Mouse (Mus musculus): Measurements from ENCODE around the gene Ift172. TPM values are rescaled to one million over a fixed set of nuclear protein-coding genes. Genes with fewer than 3 reads are reported as not detected.
"Not testable (repeated sequence)": the region's sequence is repeated elsewhere in the genome, so short reads cannot be mapped to it uniquely, and the experiment has no call there.

The Ift172 gene
- polyA plus RNA-seq, 1 experiment from 2014 or later: 35.1 TPM

DNA sequence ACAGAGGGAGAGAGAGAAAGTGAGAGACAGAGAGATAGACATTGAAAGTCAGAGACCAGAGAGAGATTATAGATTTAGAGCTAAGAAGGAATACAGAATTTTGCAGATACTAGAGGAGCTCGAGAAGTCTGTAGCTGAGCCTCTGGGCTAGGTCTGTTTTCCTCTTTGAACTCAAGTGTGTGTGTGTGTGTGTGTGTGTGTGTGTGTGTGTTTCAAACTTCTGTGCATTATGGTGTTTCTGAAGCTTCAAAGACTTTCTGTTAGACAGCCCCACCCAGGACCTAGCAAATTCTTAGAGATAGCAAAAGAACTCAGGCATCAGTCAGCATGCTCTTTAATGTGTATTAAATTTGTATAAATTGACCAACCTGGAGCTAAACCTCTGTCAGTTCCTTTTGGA is 64.3 kb downstream of the Ift172 start:
- H3K27ac ChIP-seq (ENCODE audit: low read length): no peak overlapping the region
- no peak overlapping the region for H3K9ac ChIP-seq (ENCODE audit: low read length)
- H3K36me3 ChIP-seq (ENCODE audit: control insufficient read depth, insufficient read depth, low read length): no peaks in the 10 kb centered on the region
- no peak overlapping the region for H3K4me3 ChIP-seq (replicated peaks; ENCODE audit: low read length)
- H3K27me3 ChIP-seq (ENCODE audit: control insufficient read depth, insufficient read depth, low read length): no peaks in the 10 kb centered on the region
- WGBS: 68% methylated on average over 1 of the region's 1 CpGs
- H3K4me2 ChIP-seq (ENCODE audit: low read depth, low read length): no peak overlapping the region
- H3K4me1 ChIP-seq (ENCODE audit: control insufficient read depth, insufficient read depth, low read length): no peaks in the 10 kb centered on the region
- ATAC-seq (ENCODE audit: insufficient read depth, low FRiP score): no peak
- no peaks in the 10 kb centered on the region for H3K9me3 ChIP-seq (replicated peaks; ENCODE audit: control insufficient read depth, low read length)

DNA sequence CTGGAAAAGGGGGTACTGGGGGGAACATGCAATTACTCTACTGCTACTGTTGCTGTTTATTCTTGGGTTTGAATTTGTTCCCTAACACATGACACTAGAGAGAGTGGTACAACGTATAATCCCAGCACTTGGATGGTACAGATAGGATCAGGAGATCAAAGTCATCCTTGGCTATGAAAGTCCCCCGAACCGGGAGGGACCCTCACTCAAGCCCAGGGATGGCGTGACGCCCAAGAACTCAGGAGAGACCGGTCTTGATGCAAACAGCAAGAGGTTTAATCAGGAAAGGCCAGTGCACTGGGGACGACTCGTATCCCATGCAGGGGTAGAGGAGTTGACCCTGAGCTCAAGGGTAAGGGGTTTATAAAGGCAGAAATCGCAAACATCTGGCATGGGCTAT is 68.2 kb downstream of the Ift172 start:
- H3K4me3 ChIP-seq (replicated peaks; ENCODE audit: low read length): no peak overlapping the region
- peaks cover 4% of the 10 kb centered on the region for H3K4me1 ChIP-seq (ENCODE audit: control insufficient read depth, insufficient read depth, low read length)
- no peak overlapping the region for H3K9ac ChIP-seq (ENCODE audit: low read length)
- ATAC-seq (ENCODE audit: insufficient read depth, low FRiP score): no peak
- H3K4me2 ChIP-seq (ENCODE audit: low read depth, low read length): no peak overlapping the region
- H3K27ac ChIP-seq (ENCODE audit: low read length): no peak overlapping the region
- no peaks in the 10 kb centered on the region for H3K27me3 ChIP-seq (ENCODE audit: control insufficient read depth, insufficient read depth, low read length)
- no peaks in the 10 kb centered on the region for H3K9me3 ChIP-seq (replicated peaks; ENCODE audit: control insufficient read depth, low read length)
- no peaks in the 10 kb centered on the region for H3K36me3 ChIP-seq (ENCODE audit: control insufficient read depth, insufficient read depth, low read length)
- 91% methylated on average over 9 of the region's 9 CpGs for WGBS

DNA sequence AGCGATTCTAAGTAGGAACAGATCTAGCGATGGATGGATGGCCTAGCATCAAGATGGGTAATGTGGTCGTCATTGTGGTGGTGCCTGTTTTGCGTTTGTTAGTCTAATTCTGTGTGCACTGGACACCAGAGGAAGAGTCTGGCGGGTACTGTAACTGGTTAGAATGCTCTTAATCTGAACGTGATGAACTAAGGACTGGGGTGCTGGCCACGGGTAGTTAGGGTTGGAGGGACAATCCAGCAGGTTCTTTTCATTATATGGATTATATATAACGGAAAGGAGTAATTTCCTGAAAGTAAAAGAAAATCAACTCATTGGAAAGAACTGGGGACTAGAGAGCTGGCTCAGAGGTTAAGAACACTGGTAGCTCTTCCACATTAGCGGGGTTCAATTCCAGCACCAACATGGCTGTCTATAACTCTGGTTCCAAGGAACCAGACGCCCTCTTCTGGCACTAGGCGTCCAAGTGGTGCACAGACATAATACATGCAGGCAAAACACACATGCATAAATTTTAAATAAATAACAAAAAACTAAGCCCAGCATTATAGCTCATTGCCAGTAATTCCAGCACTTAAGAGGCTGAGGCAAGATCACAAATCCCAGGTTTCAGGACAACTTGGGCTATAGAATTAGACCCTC is 69.5 kb downstream of the Ift172 start:
- Histone ChIP-seq H3K27me3 (ENCODE audit: control insufficient read depth, insufficient read depth, low read length) (no peaks in the 10 kb centered on the region), H3K9me3 (replicated peaks; ENCODE audit: control insufficient read depth, low read length) (no peaks in the 10 kb centered on the region), H3K36me3 (ENCODE audit: control insufficient read depth, insufficient read depth, low read length) (no peaks in the 10 kb centered on the region), H3K4me3 (replicated peaks; ENCODE audit: low read length) (peak overlapping the region; percentile 87), H3K9ac (ENCODE audit: low read length) (peak overlapping the region; percentile 76), H3K4me2 (ENCODE audit: low read depth, low read length) (peak overlapping the region; percentile 79), H3K4me1 (ENCODE audit: control insufficient read depth, insufficient read depth, low read length) (peaks cover 4% of the 10 kb centered on the region), H3K27ac (ENCODE audit: low read length) (peak overlapping the region; percentile 91)
- no peak for ATAC-seq (ENCODE audit: insufficient read depth, low FRiP score)
- WGBS: 17% methylated on average over 11 of the region's 11 CpGs

DNA sequence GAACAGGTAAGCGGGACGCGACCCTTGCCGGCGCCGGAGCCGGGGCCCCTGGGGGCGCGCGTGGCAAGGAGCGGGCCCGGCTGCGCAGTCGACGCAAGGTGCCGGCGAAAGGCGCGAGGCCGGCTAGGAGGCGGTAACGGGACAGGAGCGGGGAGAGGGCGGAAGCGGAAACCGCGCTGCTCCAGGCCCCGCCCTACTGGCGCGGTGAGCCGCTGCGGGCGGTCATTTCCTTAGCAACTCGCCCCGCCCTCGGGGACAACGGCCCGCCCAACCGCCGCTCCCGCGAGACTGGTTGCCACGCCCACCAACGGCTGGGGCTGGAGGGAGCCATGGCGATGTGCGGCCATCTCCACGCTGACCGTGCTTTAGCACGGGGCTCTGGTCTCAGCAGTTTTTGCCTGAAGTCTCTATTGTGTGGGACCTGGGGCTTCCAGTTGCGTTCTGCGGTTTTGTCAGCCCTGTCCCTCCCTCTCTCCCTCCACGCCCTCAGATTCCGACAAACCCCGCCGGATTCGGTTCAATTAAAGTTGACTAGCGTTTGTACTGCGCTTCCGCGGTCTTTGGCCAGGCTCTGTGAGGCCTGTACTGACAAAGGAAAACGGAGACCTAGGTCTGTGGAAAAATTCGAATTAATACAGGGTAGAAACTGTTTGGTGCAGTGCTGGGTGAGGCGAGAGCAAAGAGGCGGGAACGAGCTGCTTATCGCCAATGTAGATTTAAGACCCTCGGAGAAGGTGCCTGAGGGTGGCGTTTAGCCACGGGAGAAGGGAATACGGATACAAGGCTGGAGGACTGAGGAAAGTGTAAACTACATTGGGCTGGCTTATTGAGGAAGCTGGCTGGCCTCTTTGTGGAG is 70.2 kb downstream of the Ift172 start, which contains the start of gene Ppm1g:
Ppm1g (minus strand) TSS at position 240 of the 856 bp plus-strand sequence.
- peaks cover 4% of the 10 kb centered on the region for H3K4me1 ChIP-seq (ENCODE audit: control insufficient read depth, insufficient read depth, low read length)
- no peaks in the 10 kb centered on the region for H3K36me3 ChIP-seq (ENCODE audit: control insufficient read depth, insufficient read depth, low read length)
- peak; percentile 97 for ATAC-seq (ENCODE audit: insufficient read depth, low FRiP score)
- H3K4me2 ChIP-seq (ENCODE audit: low read depth, low read length): peak within 1 kb of the TSS; percentile 79
- H3K27me3 ChIP-seq (ENCODE audit: control insufficient read depth, insufficient read depth, low read length): no peaks in the 10 kb centered on the region
- H3K27ac ChIP-seq (ENCODE audit: low read length): peak within 1 kb of the TSS; percentile 91
- H3K9me3 ChIP-seq (replicated peaks; ENCODE audit: control insufficient read depth, low read length): no peaks in the 10 kb centered on the region
- WGBS: 1% methylated on average over 68 of the region's 70 CpGs
- peak within 1 kb of the TSS; percentile 92 for H3K9ac ChIP-seq (ENCODE audit: low read length)
- peak within 1 kb of the TSS; percentile 87 for H3K4me3 ChIP-seq (replicated peaks; ENCODE audit: low read length)

DNA sequence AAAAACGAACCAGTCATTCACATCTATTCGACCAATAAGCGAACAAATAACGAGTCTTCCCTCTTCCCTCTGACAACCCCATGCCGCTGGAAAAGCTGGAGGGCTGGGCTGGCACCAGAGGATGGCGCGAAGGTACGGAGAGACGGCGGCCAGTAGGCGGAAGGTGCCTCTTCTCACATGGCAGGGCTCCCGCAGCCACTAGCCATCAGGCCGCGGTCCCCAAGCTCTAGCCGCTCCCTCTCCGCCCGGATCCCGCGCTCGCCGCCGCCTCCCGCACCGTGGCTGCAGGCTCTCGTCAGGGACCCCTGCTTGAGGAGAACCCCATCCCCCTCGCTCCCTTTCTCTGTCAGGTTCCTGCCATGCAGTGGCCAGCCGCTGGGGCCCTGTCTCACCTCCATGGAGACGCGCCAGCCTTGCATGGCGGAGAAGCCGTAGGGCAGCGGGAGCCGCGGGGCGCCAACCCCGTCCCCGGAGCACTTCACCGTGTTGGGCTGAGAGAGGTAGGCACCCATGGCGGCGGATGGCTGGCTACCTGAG is 70.9 kb downstream of the Ift172 start:
- peaks cover 4% of the 10 kb centered on the region for H3K4me1 ChIP-seq (ENCODE audit: control insufficient read depth, insufficient read depth, low read length)
- peak overlapping the region; percentile 92 for H3K9ac ChIP-seq (ENCODE audit: low read length)
- peak overlapping the region; percentile 69 for H3K4me2 ChIP-seq (ENCODE audit: low read depth, low read length)
- no peaks in the 10 kb centered on the region for H3K27me3 ChIP-seq (ENCODE audit: control insufficient read depth, insufficient read depth, low read length)
- peak overlapping the region; percentile 90 for H3K27ac ChIP-seq (ENCODE audit: low read length)
- H3K36me3 ChIP-seq (ENCODE audit: control insufficient read depth, insufficient read depth, low read length): no peaks in the 10 kb centered on the region
- under 1% methylated on average over 40 of the region's 40 CpGs for WGBS
- ATAC-seq (ENCODE audit: insufficient read depth, low FRiP score): peak; percentile 59
- H3K9me3 ChIP-seq (replicated peaks; ENCODE audit: control insufficient read depth, low read length): no peaks in the 10 kb centered on the region
- peak overlapping the region; percentile 87 for H3K4me3 ChIP-seq (replicated peaks; ENCODE audit: low read length)

DNA sequence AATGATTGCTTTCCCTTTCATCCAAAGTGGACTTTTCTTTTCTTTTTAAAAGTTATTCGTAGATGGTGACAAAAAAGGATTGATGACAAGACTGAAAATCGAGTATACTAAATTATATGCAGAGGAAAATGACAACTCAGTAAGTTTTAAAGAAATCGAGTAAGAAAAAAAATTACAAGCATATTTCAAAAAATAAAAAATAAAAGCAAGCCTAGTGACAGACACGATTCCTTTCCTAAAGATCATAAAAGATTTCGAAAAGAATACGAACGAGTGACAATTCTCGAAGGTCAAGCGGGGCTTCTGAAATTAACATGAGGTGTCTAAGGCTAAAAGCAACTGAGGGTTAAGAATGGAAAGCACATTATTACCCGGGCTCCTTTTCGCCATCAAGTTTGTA is 71.4 kb downstream of the Ift172 start:
- no peaks in the 10 kb centered on the region for H3K36me3 ChIP-seq (ENCODE audit: control insufficient read depth, insufficient read depth, low read length)
- no peaks in the 10 kb centered on the region for H3K27me3 ChIP-seq (ENCODE audit: control insufficient read depth, insufficient read depth, low read length)
- peak overlapping the region; percentile 87 for H3K4me3 ChIP-seq (replicated peaks; ENCODE audit: low read length)
- peak overlapping the region; percentile 90 for H3K27ac ChIP-seq (ENCODE audit: low read length)
- H3K4me2 ChIP-seq (ENCODE audit: low read depth, low read length): peak overlapping the region; percentile 69
- 0% methylated on average over 11 of the region's 11 CpGs for WGBS
- H3K4me1 ChIP-seq (ENCODE audit: control insufficient read depth, insufficient read depth, low read length): peaks cover 4% of the 10 kb centered on the region
- H3K9me3 ChIP-seq (replicated peaks; ENCODE audit: control insufficient read depth, low read length): no peaks in the 10 kb centered on the region
- no peak for ATAC-seq (ENCODE audit: insufficient read depth, low FRiP score)
- H3K9ac ChIP-seq (ENCODE audit: low read length): peak overlapping the region; percentile 92

DNA sequence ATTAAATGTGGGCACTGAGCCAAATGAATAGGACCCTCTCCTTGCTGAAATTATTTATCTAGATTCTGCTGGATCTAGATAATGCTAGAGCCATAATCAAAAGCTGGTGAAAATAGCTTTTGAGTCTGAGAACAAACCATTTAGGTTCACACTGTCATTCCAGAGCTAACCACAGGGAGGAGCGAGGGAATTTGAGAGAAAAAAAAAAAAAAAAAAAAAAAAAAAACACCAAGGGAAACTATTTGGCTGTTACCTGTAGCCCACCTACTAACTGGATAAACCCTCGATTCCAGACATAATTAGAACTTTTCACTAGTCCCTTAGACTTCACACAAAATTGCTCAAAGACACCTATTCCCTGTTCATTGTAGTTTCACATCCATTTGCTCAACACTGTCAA is 71.8 kb downstream of the Ift172 start:
- Histone ChIP-seq H3K4me3 (replicated peaks; ENCODE audit: low read length) (peak overlapping the region; percentile 87), H3K27me3 (ENCODE audit: control insufficient read depth, insufficient read depth, low read length) (no peaks in the 10 kb centered on the region), H3K27ac (ENCODE audit: low read length) (no peak overlapping the region; the same call in 1 of the 2 replicates), H3K4me1 (ENCODE audit: control insufficient read depth, insufficient read depth, low read length) (peaks cover 4% of the 10 kb centered on the region), H3K9me3 (replicated peaks; ENCODE audit: control insufficient read depth, low read length) (no peaks in the 10 kb centered on the region), H3K36me3 (ENCODE audit: control insufficient read depth, insufficient read depth, low read length) (no peaks in the 10 kb centered on the region), H3K9ac (ENCODE audit: low read length) (no peak overlapping the region), H3K4me2 (ENCODE audit: low read depth, low read length) (peak overlapping the region; percentile 69)
- ATAC-seq (ENCODE audit: insufficient read depth, low FRiP score): no peak
- WGBS: 1% methylated on average over 2 of the region's 2 CpGs

DNA sequence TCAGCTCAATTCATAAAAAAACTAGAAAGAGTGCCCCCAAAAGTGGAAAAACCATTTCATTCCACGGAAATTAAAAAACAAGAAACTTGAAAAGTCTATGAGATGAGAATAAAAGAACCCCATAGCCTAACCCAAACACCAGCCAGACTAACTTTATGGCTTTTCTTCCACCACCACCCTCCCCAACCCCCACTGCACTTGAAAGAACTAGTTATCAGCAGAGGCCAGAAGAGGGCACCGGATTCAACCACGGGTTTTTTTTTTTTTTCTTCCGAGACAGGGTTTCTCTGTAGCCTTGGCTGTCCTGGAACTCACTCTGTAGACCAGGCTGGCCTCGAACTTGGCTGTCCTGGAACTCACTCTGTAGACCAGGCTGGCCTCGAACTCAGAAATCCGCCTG is 72.6 kb downstream of the Ift172 start:
- ATAC-seq (ENCODE audit: insufficient read depth, low FRiP score): no peak
- 52% methylated on average over 7 of the region's 7 CpGs for WGBS
- H3K4me2 ChIP-seq (ENCODE audit: low read depth, low read length): no peak overlapping the region
- no peaks in the 10 kb centered on the region for H3K36me3 ChIP-seq (ENCODE audit: control insufficient read depth, insufficient read depth, low read length)
- no peak overlapping the region for H3K27ac ChIP-seq (ENCODE audit: low read length)
- H3K27me3 ChIP-seq (ENCODE audit: control insufficient read depth, insufficient read depth, low read length): no peaks in the 10 kb centered on the region
- no peak overlapping the region for H3K9ac ChIP-seq (ENCODE audit: low read length)
- H3K9me3 ChIP-seq (replicated peaks; ENCODE audit: control insufficient read depth, low read length): no peaks in the 10 kb centered on the region
- H3K4me1 ChIP-seq (ENCODE audit: control insufficient read depth, insufficient read depth, low read length): peaks cover 4% of the 10 kb centered on the region
- H3K4me3 ChIP-seq (replicated peaks; ENCODE audit: low read length): no peak overlapping the region

DNA sequence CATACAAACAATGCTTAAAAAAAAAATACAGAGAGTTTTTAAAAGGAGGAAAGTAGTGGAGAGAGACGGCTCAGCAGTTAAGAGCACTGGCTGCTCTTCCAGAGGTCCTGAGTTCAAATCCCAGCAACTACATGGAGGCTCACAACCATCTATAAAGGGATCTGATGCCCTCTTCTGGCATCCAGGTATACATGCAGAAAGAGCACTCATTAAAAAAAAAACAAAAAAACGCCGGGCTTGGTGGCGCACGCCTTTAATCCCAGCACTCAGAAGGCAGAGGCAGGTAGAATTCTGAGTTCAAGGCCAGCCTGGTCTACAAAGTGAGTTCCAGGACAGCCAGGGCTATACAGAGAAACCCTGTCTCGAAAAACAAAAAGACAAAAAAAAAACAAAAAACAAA is 74.4 kb downstream of the Ift172 start:
- not testable (repeated sequence) for H3K9ac ChIP-seq (ENCODE audit: low read length); H3K9me3 ChIP-seq (replicated peaks; ENCODE audit: control insufficient read depth, low read length); H3K4me2 ChIP-seq (ENCODE audit: low read depth, low read length); H3K27me3 ChIP-seq (ENCODE audit: control insufficient read depth, insufficient read depth, low read length); H3K27ac ChIP-seq (ENCODE audit: low read length); H3K4me3 ChIP-seq (replicated peaks; ENCODE audit: low read length); ATAC-seq (ENCODE audit: insufficient read depth, low FRiP score); H3K4me1 ChIP-seq (ENCODE audit: control insufficient read depth, insufficient read depth, low read length); H3K36me3 ChIP-seq (ENCODE audit: control insufficient read depth, insufficient read depth, low read length)
- 84% methylated on average over 6 of the region's 6 CpGs for WGBS
